Mouse (Mus musculus): ENCODE measurements around the gene Rassf3.

Rassf3 gene

GRCm38 (mm10) chr10:121394789-121395325, 81.3 kb downstream of the Rassf3 start:
- DNase-seq, result peak; percentile 22

GRCm38 (mm10) chr10:121394270-121394669, 81.9 kb downstream of the Rassf3 start:
- DNase-seq, result no peak

- DNase-seq, result no peak
These were observed 84.2 kb downstream of the Rassf3 start for GRCm38 (mm10) chr10:121391901-121392300.

GRCm38 (mm10) chr10:121390602-121391001, 85.5 kb downstream of the Rassf3 start:
- no peak for DNase-seq

- DNase-seq, result no peak
These were observed 89.8 kb downstream of the Rassf3 start for GRCm38 (mm10) chr10:121386347-121386746.

GRCm38 (mm10) chr10:121385695-121386094, 90.5 kb downstream of the Rassf3 start:
- no peak for DNase-seq

- peak; percentile 85 for DNase-seq
These were observed 91.4 kb downstream of the Rassf3 start for GRCm38 (mm10) chr10:121384710-121385109.

GRCm38 (mm10) chr10:121381280-121381679, 94.9 kb downstream of the Rassf3 start:
- no peak for DNase-seq

GRCm38 (mm10) chr10:121379387-121379786, 96.8 kb downstream of the Rassf3 start:
- no peak for DNase-seq

GRCm38 (mm10) chr10:121376530-121377271, 99.4 kb downstream of the Rassf3 start:
- DNase-seq, result no peak

GRCm38 (mm10) chr10:121375649-121376493, 100.3 kb downstream of the Rassf3 start:
- no peak for DNase-seq

- no peak for DNase-seq
These were observed 101.2 kb downstream of the Rassf3 start for GRCm38 (mm10) chr10:121374693-121375620.

- DNase-seq, result no peak
These were observed 102.1 kb downstream of the Rassf3 start for GRCm38 (mm10) chr10:121374013-121374412.

- peak; percentile 48 for DNase-seq
These were observed 105.4 kb downstream of the Rassf3 start for GRCm38 (mm10) chr10:121370777-121371176.

- DNase-seq, result peak; percentile 38
These were observed 107.2 kb downstream of the Rassf3 start for GRCm38 (mm10) chr10:121368783-121369465.

GRCm38 (mm10) chr10:121367780-121368179, 108.4 kb downstream of the Rassf3 start:
- peak; percentile 39 for DNase-seq

GRCm38 (mm10) chr10:121367271-121367670, 108.9 kb downstream of the Rassf3 start:
- DNase-seq, result no peak

GRCm38 (mm10) chr10:121365781-121366272, 110.3 kb downstream of the Rassf3 start:
- peak; percentile 77 for DNase-seq

- DNase-seq, result peak; percentile 87
These were observed 111.2 kb downstream of the Rassf3 start, which contains the start of gene Gns for GRCm38 (mm10) chr10:121364801-121365564. TSS of gene Gns (plus strand) at chr10:121365090.

- peak; percentile 51 for DNase-seq
These were observed 111.8 kb downstream of the Rassf3 start for GRCm38 (mm10) chr10:121364306-121364705.

GRCm38 (mm10) chr10:121363201-121363600, 112.9 kb downstream of the Rassf3 start:
- DNase-seq, result no peak
